In genomic region chr4:125131493-125131892, GRCm38 (mm10) we compare ENCODE assay signal across 15 mouse cellular contexts. TPM values are rescaled to one million over a fixed set of nuclear protein-coding genes. Genes with fewer than 3 reads are reported as not detected.
A peak's percentile ranks its signal among the peaks of the same experiment; 100 is the strongest.
DNase-seq lines count a peak whose midpoint lies in the region; ATAC-seq and TF ChIP-seq lines count a peak whose summit lies in the region.
"Had no signal": no experiment of that assay in that cellular context is flagged by ENCODE, and none has a peak within 500 bp of the region (broad histone marks: within the 10 kb centered on the region; RNA-seq: fewer than 3 reads in every experiment).

No protein-coding gene starts in this region.

- DNase-seq in gastrocnemius, adult 2 months: peak; percentile 72
- no peak for DNase-seq in gastrocnemius, postnatal 4 days (ENCODE audit: low spot score in 2 of 2)
- peak; percentile 96 for DNase-seq in 3T3-L1 (ENCODE audit: low read depth, low spot score)
- peak; percentile 69 for DNase-seq in adrenal gland, adult 8-10 months
- DNase-seq in heart, postnatal 14 days: peak; percentile 38 to 45
- DNase-seq in cerebellum, postnatal 36 days: no peak
- DNase-seq in right cerebral cortex, adult 18-20 months: no peak
- DNase-seq: cerebellum, adult 9-10 months; right cerebral cortex, postnatal 14 days; thymus, adult 2 months had no signal

- intact Hi-C loops in gastrocnemius, adult 2 months (cut with DNase I): no loop called here
- intact Hi-C loops in heart, postnatal 14 days (cut with DNase I): no loop called here

- no peak overlapping the region for H3K4me3 ChIP-seq in gastrocnemius, adult 2 months
- H3K4me3 ChIP-seq: embryonic facial prominence, embryonic 13.5 days; hindbrain, embryonic 10.5 days; neural tube, embryonic 13.5 days had no signal

- peak overlapping the region; percentile 2; the same call in 1 of the 2 replicates for H3K27ac ChIP-seq in gastrocnemius, adult 2 months
- H3K27ac ChIP-seq: embryonic facial prominence, embryonic 13.5 days; hindbrain, embryonic 10.5 days; neural tube, embryonic 13.5 days had no signal

- no peak for TF ChIP-seq CTCF in gastrocnemius, adult 2 months (IDR thresholded peaks at IDR 0.05)

- ATAC-seq in monocyte, adult 5-6 weeks (replicated peaks; ENCODE audit: insufficient number of reproducible peaks, low FRiP score, low TSS enrichment, poor library complexity, severe bottlenecking): no peak
- ATAC-seq: activated CD4-positive, CD25-positive, alpha-beta regulatory T cell, adult 4 months had no signal

RNA-seq across cellular contexts. Expression of gene Zc3h12a, which starts 3.9 kb away (rescaled TPM):
- 1 to 10 TPM; 2.6 TPM for total RNA-seq in gastrocnemius, adult 2 months (2021)
- 1 to 10 TPM; 3.0 to 3.9 TPM for total RNA-seq in gastrocnemius, postnatal 4 days (2021)
- total RNA-seq in adrenal gland, adult 8-10 months (2022): 10 to 100 TPM in 1 of 4 experiments, 1 to 10 TPM in 3; 7.2 to 10.2 (median 8.1) TPM
- total RNA-seq in heart, postnatal 14 days (2021): 1 to 10 TPM; 3.2 to 4.0 TPM
- total RNA-seq in monocyte, adult 5-6 weeks (2017): 21.4 to 36.0 TPM (median 24.0 TPM) in 3 replicates

RNA-seq across cellular contexts. Expression of gene Meaf6, which starts 46.6 kb away (rescaled TPM):
- total RNA-seq in gastrocnemius, adult 2 months (2021): 10 to 100 TPM; 12.0 to 13.5 TPM
- 10 to 100 TPM; 20.7 to 26.3 TPM for total RNA-seq in gastrocnemius, postnatal 4 days (2021)
- 10 to 100 TPM; 24.8 to 35.4 (median 32.6) TPM for total RNA-seq in adrenal gland, adult 8-10 months (2022)
- total RNA-seq in heart, postnatal 14 days (2021): 10 to 100 TPM; 22.6 to 24.5 TPM
- total RNA-seq in monocyte, adult 5-6 weeks (2017): 17.3 to 37.0 TPM (median 34.6 TPM) in 3 replicates

Comparison
In these comparisons a context has a peak if more than half of its experiments do, and no peak if none do; other contexts are left out.
1. DNase-seq: peak in gastrocnemius, adult 2 months (single experiment), 3T3-L1 (single experiment), adrenal gland, adult 8-10 months (single experiment) and heart, postnatal 14 days (2 of 2); none in gastrocnemius, postnatal 4 days (0 of 2), cerebellum, postnatal 36 days (0 of 2) and right cerebral cortex, adult 18-20 months (single experiment).